Mouse (Mus musculus) testis, adult 2 months (tissue): ENCODE measurements around the gene Tfdp2.

ENCODE experiments used
- CTCF ChIP-seq: fragments of 200-500 bp; IDR thresholded peaks from 2 replicates; pipeline ENCODE4 v1.5.1; 2012; ENCODE audit warnings: low read depth, mild to moderate bottlenecking, inconsistent platforms, low read length, moderate library complexity; ENCODE audit not compliant: control insufficient read depth, insufficient read depth, insufficient replicate concordance
- POLR2A ChIP-seq: fragments of 200-500 bp; IDR thresholded peaks from 2 replicates; pipeline ENCODE4 v1.6.1; 2012; ENCODE audit warnings: low read depth, mild to moderate bottlenecking, inconsistent platforms, low read length, moderate library complexity; ENCODE audit not compliant: control insufficient read depth

DNA sequence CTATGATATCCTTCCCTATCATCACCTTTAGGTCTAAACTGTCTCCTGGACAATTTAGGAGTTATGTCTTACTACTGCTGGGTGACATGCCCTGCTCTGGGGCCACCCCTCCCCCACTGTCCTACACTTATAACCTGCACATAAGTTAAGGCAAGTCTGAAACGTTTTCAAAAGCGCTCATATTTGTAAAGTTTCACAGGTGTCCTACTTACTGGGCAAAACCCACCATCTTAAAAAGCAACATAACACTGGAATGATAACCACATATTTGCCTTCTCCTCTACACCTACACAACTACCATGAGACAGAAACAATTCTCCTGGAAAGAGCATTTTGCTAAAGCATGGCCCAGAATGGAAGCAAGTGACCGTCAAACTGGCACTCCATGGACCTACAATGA is 164.0 kb downstream of the Tfdp2 start:
- TF ChIP-seq CTCF = no peak
- TF ChIP-seq POLR2A = no peak
